Mouse (Mus musculus): ENCODE measurements around the gene Prkaca. TPM values are rescaled to one million over a fixed set of nuclear protein-coding genes. Genes with fewer than 3 reads are reported as not detected.

Gene Prkaca
- polyA plus RNA-seq, 1 experiment from 2014 or later: 101 TPM

GRCm38 (mm10) chr8:83994030-83994429 is 21.2 kb downstream of the Prkaca start:
- peaks cover 4% of the 10 kb centered on the region for H3K4me1 ChIP-seq (ENCODE audit: control insufficient read depth, insufficient read depth, low read length)
- peaks cover 37% of the 10 kb centered on the region for H3K36me3 ChIP-seq (ENCODE audit: control insufficient read depth, insufficient read depth, low read length)
- no peak overlapping the region for H3K4me3 ChIP-seq (ENCODE audit: low read depth, low read length)
- H3K9ac ChIP-seq (replicated peaks; ENCODE audit: low read depth, low read length): no peak overlapping the region
- no peaks in the 10 kb centered on the region for H3K27me3 ChIP-seq (ENCODE audit: control insufficient read depth, insufficient read depth, low read length)
- no peak overlapping the region for H3K4me2 ChIP-seq (replicated peaks; ENCODE audit: low read depth, low read length)
- no peak overlapping the region for H3K27ac ChIP-seq (ENCODE audit: low read length)
- WGBS: 81% methylated on average over 3 of the region's 3 CpGs
- H3K9me3 ChIP-seq (ENCODE audit: control insufficient read depth, low read depth, low read length): no peaks in the 10 kb centered on the region
- ATAC-seq (ENCODE audit: insufficient number of reproducible peaks, insufficient read depth, low FRiP score, low read depth): no peak

- peaks cover 11% of the 10 kb centered on the region for H3K4me1 ChIP-seq (ENCODE audit: control insufficient read depth, insufficient read depth, low read length)
- no peaks in the 10 kb centered on the region for H3K27me3 ChIP-seq (ENCODE audit: control insufficient read depth, insufficient read depth, low read length)
- peaks cover 34% of the 10 kb centered on the region; the same call in 1 of the 2 replicates for H3K36me3 ChIP-seq (ENCODE audit: control insufficient read depth, insufficient read depth, low read length)
- H3K4me2 ChIP-seq (replicated peaks; ENCODE audit: low read depth, low read length): peak overlapping the region; percentile 74
- no peak overlapping the region for H3K9ac ChIP-seq (replicated peaks; ENCODE audit: low read depth, low read length)
- no peaks in the 10 kb centered on the region for H3K9me3 ChIP-seq (ENCODE audit: control insufficient read depth, low read depth, low read length)
- no peak for ATAC-seq (ENCODE audit: insufficient number of reproducible peaks, insufficient read depth, low FRiP score, low read depth)
- 14% methylated on average over 12 of the region's 12 CpGs for WGBS
- peak overlapping the region; percentile 75; the same call in 1 of the 2 replicates for H3K4me3 ChIP-seq (ENCODE audit: low read depth, low read length)
- H3K27ac ChIP-seq (ENCODE audit: low read length): no peak overlapping the region
Measured at GRCm38 (mm10) chr8:83995973-83996372, 23.2 kb downstream of the Prkaca start.

GRCm38 (mm10) chr8:83996567-83997505 is 24.0 kb downstream of the Prkaca start:
- ATAC-seq (ENCODE audit: insufficient number of reproducible peaks, insufficient read depth, low FRiP score, low read depth): peak; percentile 86
- WGBS: 1% methylated on average over 41 of the region's 103 CpGs
- peaks cover 30% of the 10 kb centered on the region; the same call in 1 of the 2 replicates for H3K36me3 ChIP-seq (ENCODE audit: control insufficient read depth, insufficient read depth, low read length)

GRCm38 (mm10) chr8:83997511-83998141 is 24.8 kb downstream of the Prkaca start, which contains the start of gene Samd1:
Gene Samd1 (plus strand): TSS chr8:83997672.
- under 1% methylated on average over 66 of the region's 112 CpGs for WGBS

More at GRCm38 (mm10) chr8:83996567-83997505, 24.0 kb downstream of the Prkaca start:
- Histone ChIP-seq H3K27me3 (ENCODE audit: control insufficient read depth, insufficient read depth, low read length) (no peaks in the 10 kb centered on the region), H3K4me3 (ENCODE audit: low read depth, low read length) (peak overlapping the region; percentile 75), H3K9me3 (ENCODE audit: control insufficient read depth, low read depth, low read length) (no peaks in the 10 kb centered on the region), H3K9ac (replicated peaks; ENCODE audit: low read depth, low read length) (peak overlapping the region; percentile 88), H3K27ac (ENCODE audit: low read length) (peak overlapping the region; percentile 98), H3K4me1 (ENCODE audit: control insufficient read depth, insufficient read depth, low read length) (peaks cover 11% of the 10 kb centered on the region), H3K4me2 (replicated peaks; ENCODE audit: low read depth, low read length) (peak overlapping the region; percentile 74)

GRCm38 (mm10) chr8:83998231-83999056 is 25.7 kb downstream of the Prkaca start:
- Histone ChIP-seq H3K4me1 (ENCODE audit: control insufficient read depth, insufficient read depth, low read length) (peaks cover 11% of the 10 kb centered on the region), H3K4me2 (replicated peaks; ENCODE audit: low read depth, low read length) (peak overlapping the region; percentile 84), H3K27me3 (ENCODE audit: control insufficient read depth, insufficient read depth, low read length) (no peaks in the 10 kb centered on the region), H3K27ac (ENCODE audit: low read length) (peak overlapping the region; percentile 82), H3K9ac (replicated peaks; ENCODE audit: low read depth, low read length) (peak overlapping the region; percentile 88), H3K4me3 (ENCODE audit: low read depth, low read length) (peak overlapping the region; percentile 72), H3K36me3 (ENCODE audit: control insufficient read depth, insufficient read depth, low read length) (peaks cover 32% of the 10 kb centered on the region; the same call in 1 of the 2 replicates), H3K9me3 (ENCODE audit: control insufficient read depth, low read depth, low read length) (no peaks in the 10 kb centered on the region)
- no peak for ATAC-seq (ENCODE audit: insufficient number of reproducible peaks, insufficient read depth, low FRiP score, low read depth)
- under 1% methylated on average over 87 of the region's 92 CpGs for WGBS

More at GRCm38 (mm10) chr8:83997511-83998141, 24.8 kb downstream of the Prkaca start, which contains the start of gene Samd1:
- H3K9me3 ChIP-seq (ENCODE audit: control insufficient read depth, low read depth, low read length): no peaks in the 10 kb centered on the region
- H3K4me2 ChIP-seq (replicated peaks; ENCODE audit: low read depth, low read length): peak within 1 kb of the TSS; percentile 84
- no peak for ATAC-seq (ENCODE audit: insufficient number of reproducible peaks, insufficient read depth, low FRiP score, low read depth)
- H3K36me3 ChIP-seq (ENCODE audit: control insufficient read depth, insufficient read depth, low read length): peaks cover 33% of the 10 kb centered on the region; the same call in 1 of the 2 replicates
- H3K27me3 ChIP-seq (ENCODE audit: control insufficient read depth, insufficient read depth, low read length): no peaks in the 10 kb centered on the region
- H3K9ac ChIP-seq (replicated peaks; ENCODE audit: low read depth, low read length): peak within 1 kb of the TSS; percentile 88
- peaks cover 11% of the 10 kb centered on the region for H3K4me1 ChIP-seq (ENCODE audit: control insufficient read depth, insufficient read depth, low read length)
- peak within 1 kb of the TSS; percentile 75 for H3K4me3 ChIP-seq (ENCODE audit: low read depth, low read length)
- peak within 1 kb of the TSS; percentile 98 for H3K27ac ChIP-seq (ENCODE audit: low read length)

GRCm38 (mm10) chr8:83999057-83999705 is 26.4 kb downstream of the Prkaca start:
- H3K9me3 ChIP-seq (ENCODE audit: control insufficient read depth, low read depth, low read length): no peaks in the 10 kb centered on the region
- H3K4me3 ChIP-seq (ENCODE audit: low read depth, low read length): peak overlapping the region; percentile 72
- H3K36me3 ChIP-seq (ENCODE audit: control insufficient read depth, insufficient read depth, low read length): peaks cover 26% of the 10 kb centered on the region; the same call in 1 of the 2 replicates
- H3K27ac ChIP-seq (ENCODE audit: low read length): no peak overlapping the region
- peak overlapping the region; percentile 84 for H3K4me2 ChIP-seq (replicated peaks; ENCODE audit: low read depth, low read length)
- no peaks in the 10 kb centered on the region for H3K27me3 ChIP-seq (ENCODE audit: control insufficient read depth, insufficient read depth, low read length)
- 51% methylated on average over 16 of the region's 16 CpGs for WGBS
- no peak for ATAC-seq (ENCODE audit: insufficient number of reproducible peaks, insufficient read depth, low FRiP score, low read depth)
- peak overlapping the region; percentile 88; the same call in 1 of the 2 replicates for H3K9ac ChIP-seq (replicated peaks; ENCODE audit: low read depth, low read length)
- peaks cover 16% of the 10 kb centered on the region for H3K4me1 ChIP-seq (ENCODE audit: control insufficient read depth, insufficient read depth, low read length)

GRCm38 (mm10) chr8:83999825-84000224 is 27.0 kb downstream of the Prkaca start:
- Histone ChIP-seq H3K4me2 (replicated peaks; ENCODE audit: low read depth, low read length) (no peak overlapping the region), H3K36me3 (ENCODE audit: control insufficient read depth, insufficient read depth, low read length) (peaks cover 23% of the 10 kb centered on the region; the same call in 1 of the 2 replicates), H3K4me1 (ENCODE audit: control insufficient read depth, insufficient read depth, low read length) (peaks cover 18% of the 10 kb centered on the region), H3K4me3 (ENCODE audit: low read depth, low read length) (0 out of 2 replicates have a peak overlapping the region, but pooled peaks have one; percentile 72), H3K9me3 (ENCODE audit: control insufficient read depth, low read depth, low read length) (no peaks in the 10 kb centered on the region), H3K27ac (ENCODE audit: low read length) (no peak overlapping the region), H3K9ac (replicated peaks; ENCODE audit: low read depth, low read length) (no peak overlapping the region; the same call in 1 of the 2 replicates), H3K27me3 (ENCODE audit: control insufficient read depth, insufficient read depth, low read length) (no peaks in the 10 kb centered on the region)
- ATAC-seq (ENCODE audit: insufficient number of reproducible peaks, insufficient read depth, low FRiP score, low read depth): no peak
- 82% methylated on average over 2 of the region's 2 CpGs for WGBS
